Mouse (Mus musculus) embryonic facial prominence, embryonic 11.5 days (tissue): ENCODE measurements around the gene Lcn10. TPM values are rescaled to one million over a fixed set of nuclear protein-coding genes. Genes with fewer than 3 reads are reported as not detected.
A peak's percentile ranks its signal among the peaks of the same experiment; 100 is the strongest.

Experiments
- ATAC-seq: fragments of 200-750 bp; cut with Nextera tagmentation; replicated peaks from 2 replicates; pipeline ENCODE4 v1.8.0; 2017; ENCODE audit warnings: low read depth; ENCODE audit not compliant: insufficient number of reproducible peaks, low FRiP score, low TSS enrichment
- DNase-seq: peaks from one replicate; pipeline ENCODE4 v3.0.0-alpha.2; 2015; ENCODE audit warnings: low spot score
- H3K27ac ChIP-seq: fragments of 300-500 bp; sonication (generic); replicated peaks from 2 replicates; pipeline ENCODE4 v1.5.1; 2014; ENCODE audit warnings: mild to moderate bottlenecking, low read depth, low read length, control low read depth
- H3K27me3 ChIP-seq: fragments of 300-500 bp; sonication (generic); 2 replicates; pipeline ENCODE4 v1.6.1; 2014; ENCODE audit warnings: mild to moderate bottlenecking, low read length, moderate library complexity, mixed read lengths; ENCODE audit not compliant: control insufficient read depth, insufficient read depth
- H3K36me3 ChIP-seq: fragments of 300-500 bp; sonication (generic); replicated peaks from 2 replicates; pipeline ENCODE4 v1.6.1; 2014; ENCODE audit warnings: low read depth, mild to moderate bottlenecking, low read length, moderate library complexity, mixed read lengths; ENCODE audit not compliant: control insufficient read depth, insufficient read depth
- H3K4me1 ChIP-seq: fragments of 300-500 bp; sonication (generic); 2 replicates; pipeline ENCODE4 v1.6.1; 2014; ENCODE audit warnings: low read length, mixed read lengths; ENCODE audit not compliant: control insufficient read depth, insufficient read depth
- H3K4me2 ChIP-seq: fragments of 300-500 bp; sonication (generic); 2 replicates; pipeline ENCODE4 v1.6.1; 2014; ENCODE audit warnings: low read depth, mild to moderate bottlenecking, control low read depth, low read length, moderate library complexity
- H3K4me3 ChIP-seq: fragments of 300-500 bp; sonication (generic); 2 replicates; pipeline ENCODE4 v1.5.1; 2014; ENCODE audit warnings: low read depth, low read length, control low read depth
- H3K9ac ChIP-seq: fragments of 300-500 bp; sonication (generic); replicated peaks from 2 replicates; pipeline ENCODE4 v1.6.1; 2014; ENCODE audit warnings: mild to moderate bottlenecking, control low read depth, low read length
- H3K9me3 ChIP-seq: fragments of 300-500 bp; sonication (generic); replicated peaks from 2 replicates; pipeline ENCODE4 v1.6.1; 2016; ENCODE audit warnings: mild to moderate bottlenecking, low read length, inconsistent platforms, mixed read lengths; ENCODE audit not compliant: control insufficient read depth
- WGBS: fragments of 180-500 bp; shearing (Covaris S2); extraction: QIAGEN DNeasy Blood & Tissue Kit; methylation state at CpG from one replicate; pipeline ENCODE4 v1.1.7; 2014; 5-methylcytosine and 5-hydroxymethylcytosine counted together
- polyA plus RNA-seq: library from polyadenylated mRNA; unstranded; fragments of >200 nt; fragmentation: Nextera tagmentation; extraction: Ambion mirVana; gene quantifications from 2 replicates; pipeline ENCODE4 v1.2.1, GENCODE M21; 2014

Lcn10 gene
- polyA plus RNA-seq, 1 experiment from 2014 or later: not detected

- Histone ChIP-seq H3K4me1 (no peaks in the 10 kb centered on the region), H3K4me2 (no peak within 1 kb of the TSS), H3K4me3 (no peak within 1 kb of the TSS), H3K27ac (no peak within 1 kb of the TSS), H3K9ac (no peak within 1 kb of the TSS), H3K36me3 (no peaks in the 10 kb centered on the region), H3K27me3 (no peaks in the 10 kb centered on the region), H3K9me3 (no peaks in the 10 kb centered on the region)
- DNase-seq: no peak
- ATAC-seq: no peak
Measured at GRCm38 (mm10) chr2:25657652-25658051, 24.9 kb upstream of the Lcn10 start, which contains the start of gene Lcn5. TSS of gene Lcn5 (plus strand) at chr2:25657952.

GRCm38 (mm10) chr2:25660279-25660678 lies 22.2 kb upstream of the Lcn10 start:
- Histone ChIP-seq H3K9me3 (no peaks in the 10 kb centered on the region), H3K4me3 (no peak overlapping the region), H3K9ac (no peak overlapping the region), H3K36me3 (no peaks in the 10 kb centered on the region), H3K4me1 (no peaks in the 10 kb centered on the region), H3K27me3 (no peaks in the 10 kb centered on the region), H3K27ac (no peak overlapping the region), H3K4me2 (no peak overlapping the region)
- 91% methylated on average over 8 of the region's 8 CpGs for WGBS
- no peak for DNase-seq
- no peak for ATAC-seq

DNA sequence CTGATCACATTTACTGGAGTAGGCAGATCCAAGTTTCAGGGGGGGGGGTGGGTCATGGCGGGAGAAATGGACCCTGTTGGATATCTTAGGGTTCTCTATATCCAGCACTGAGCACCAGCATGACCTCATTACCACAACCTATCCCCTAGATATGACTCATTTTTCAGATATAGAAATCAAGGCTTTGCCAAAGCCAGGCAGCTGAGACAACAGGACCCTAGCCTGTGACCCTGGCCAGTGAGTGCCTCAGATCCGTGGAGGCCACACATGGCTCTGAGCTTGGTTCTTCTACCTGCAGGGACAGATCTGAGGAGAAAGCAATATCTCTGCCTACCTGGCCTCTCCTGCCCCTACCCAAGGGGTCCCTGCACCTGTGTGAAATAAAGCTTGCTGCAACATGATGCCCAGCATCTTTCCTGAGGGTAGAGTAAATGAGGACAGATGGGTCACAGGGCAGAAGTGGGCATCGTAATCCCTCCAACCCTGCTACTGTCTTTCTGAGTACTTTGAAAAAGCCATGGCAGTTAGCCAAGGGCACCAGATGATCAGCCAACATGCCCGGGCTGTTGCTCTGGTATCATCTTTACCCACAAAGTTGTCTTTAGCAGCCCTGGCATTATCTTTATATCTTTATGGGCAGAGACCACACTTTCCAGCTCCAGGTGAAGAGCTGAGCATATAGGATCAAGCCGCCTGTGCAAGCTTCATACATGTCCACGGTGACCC lies 21.1 kb upstream of the Lcn10 start:
- no peaks in the 10 kb centered on the region for H3K9me3 ChIP-seq
- H3K4me1 ChIP-seq: no peaks in the 10 kb centered on the region
- DNase-seq (no peak), ATAC-seq (no peak)
- 84% methylated on average over 6 of the region's 6 CpGs for WGBS
- no peak overlapping the region for H3K4me3 ChIP-seq
- no peaks in the 10 kb centered on the region for H3K36me3 ChIP-seq
- no peak overlapping the region for H3K9ac ChIP-seq
- H3K27ac ChIP-seq: no peak overlapping the region
- no peak overlapping the region for H3K4me2 ChIP-seq
- no peaks in the 10 kb centered on the region for H3K27me3 ChIP-seq

DNA sequence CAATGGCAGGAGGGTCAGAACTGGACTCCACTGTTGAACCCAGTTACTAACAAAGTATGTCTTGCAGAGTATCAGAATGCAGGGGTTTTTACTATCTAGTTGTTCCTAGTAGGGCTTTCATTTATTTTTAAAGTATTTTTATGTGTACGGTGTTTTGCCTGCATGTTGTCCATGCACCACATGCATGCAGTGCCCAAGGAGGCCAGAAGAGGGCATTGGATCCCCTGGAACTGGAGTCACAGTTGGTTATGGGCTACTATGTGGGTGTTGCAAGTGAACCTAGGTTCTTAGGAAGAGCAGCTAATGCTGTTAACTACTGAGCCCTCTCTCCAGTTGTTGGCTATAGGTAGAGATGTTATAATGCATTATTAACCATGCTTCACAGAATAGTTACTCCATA lies 19.0 kb upstream of the Lcn10 start:
- Histone ChIP-seq H3K4me2 (no peak overlapping the region), H3K9ac (no peak overlapping the region), H3K9me3 (no peaks in the 10 kb centered on the region), H3K27ac (no peak overlapping the region), H3K27me3 (no peaks in the 10 kb centered on the region), H3K4me3 (no peak overlapping the region), H3K4me1 (no peaks in the 10 kb centered on the region), H3K36me3 (no peaks in the 10 kb centered on the region)
- DNase-seq (peak; percentile 49), ATAC-seq (no peak)
- WGBS: 59% methylated on average over 1 of the region's 1 CpGs

DNA sequence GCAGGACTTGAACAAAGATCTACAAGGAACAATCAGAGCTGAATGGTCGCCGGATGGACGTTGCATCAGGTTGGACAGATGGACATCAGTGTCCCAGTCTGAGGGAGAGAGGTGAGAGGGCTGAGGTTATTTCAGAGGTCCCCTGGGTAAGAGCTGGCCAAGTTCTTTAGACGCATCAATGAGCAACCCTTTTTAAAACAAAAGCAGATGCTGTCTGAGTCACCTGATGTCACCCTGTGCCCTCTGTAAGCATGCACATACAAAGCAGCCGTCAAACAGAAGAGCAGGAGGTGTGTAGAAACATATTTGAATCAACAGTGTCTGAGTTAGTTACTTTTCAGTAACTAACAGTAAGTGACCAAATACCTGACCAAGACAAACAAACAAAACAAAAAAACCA lies 18.4 kb upstream of the Lcn10 start:
- Histone ChIP-seq H3K4me3 (no peak overlapping the region), H3K27me3 (no peaks in the 10 kb centered on the region), H3K9ac (no peak overlapping the region), H3K4me2 (no peak overlapping the region), H3K4me1 (no peaks in the 10 kb centered on the region), H3K9me3 (no peaks in the 10 kb centered on the region), H3K27ac (no peak overlapping the region), H3K36me3 (no peaks in the 10 kb centered on the region)
- 69% methylated on average over 5 of the region's 5 CpGs for WGBS
- DNase-seq: no peak
- no peak for ATAC-seq

DNA sequence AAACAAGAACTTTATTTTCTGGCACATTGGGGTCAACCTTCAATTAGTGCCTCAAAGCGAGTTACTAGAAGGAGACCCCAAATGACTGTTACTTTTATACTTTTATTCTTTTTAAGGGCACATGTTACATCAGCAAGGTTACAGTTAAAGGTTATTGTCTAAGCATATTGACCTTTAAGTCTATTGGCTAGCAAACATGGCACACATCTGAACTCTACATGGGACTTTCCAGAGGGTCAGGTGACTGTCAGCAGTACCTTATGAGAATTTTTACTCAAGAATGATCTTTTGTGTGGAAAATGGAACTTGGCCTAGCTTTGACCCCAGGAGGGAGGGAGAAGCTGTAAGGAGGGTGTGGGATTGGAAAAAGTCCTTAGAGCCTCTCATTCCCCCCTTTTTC lies 16.0 kb upstream of the Lcn10 start:
- H3K27me3 ChIP-seq: no peaks in the 10 kb centered on the region
- H3K36me3 ChIP-seq: no peaks in the 10 kb centered on the region
- H3K9ac ChIP-seq: no peak overlapping the region
- H3K4me1 ChIP-seq: no peaks in the 10 kb centered on the region
- no peak overlapping the region for H3K27ac ChIP-seq
- H3K4me3 ChIP-seq: no peak overlapping the region
- no peak overlapping the region for H3K4me2 ChIP-seq
- no peak for DNase-seq
- 60% methylated on average over 1 of the region's 1 CpGs for WGBS
- no peaks in the 10 kb centered on the region for H3K9me3 ChIP-seq
- no peak for ATAC-seq

- Histone ChIP-seq H3K27me3 (no peaks in the 10 kb centered on the region), H3K4me2 (no peak within 1 kb of the TSS), H3K9ac (no peak within 1 kb of the TSS), H3K9me3 (no peaks in the 10 kb centered on the region), H3K27ac (no peak within 1 kb of the TSS), H3K4me1 (no peaks in the 10 kb centered on the region), H3K4me3 (no peak within 1 kb of the TSS), H3K36me3 (no peaks in the 10 kb centered on the region)
- DNase-seq (no peak), ATAC-seq (no peak)
- 91% methylated on average over 3 of the region's 3 CpGs for WGBS
Measured at GRCm38 (mm10) chr2:25676486-25676885, 6.0 kb upstream of the Lcn10 start, which contains the start of gene Lcn6. TSS of gene Lcn6 (plus strand) at chr2:25676786.

GRCm38 (mm10) chr2:25679559-25679958 lies 3.0 kb upstream of the Lcn10 start:
- H3K4me2 ChIP-seq: no peak overlapping the region
- H3K4me3 ChIP-seq: no peak overlapping the region
- no peaks in the 10 kb centered on the region for H3K9me3 ChIP-seq
- no peak overlapping the region for H3K27ac ChIP-seq
- ATAC-seq (no peak), DNase-seq (no peak)
- H3K27me3 ChIP-seq: no peaks in the 10 kb centered on the region
- no peaks in the 10 kb centered on the region for H3K4me1 ChIP-seq
- 87% methylated on average over 6 of the region's 6 CpGs for WGBS
- no peak overlapping the region for H3K9ac ChIP-seq
- no peaks in the 10 kb centered on the region for H3K36me3 ChIP-seq
